Mouse (Mus musculus): ENCODE data around the gene Mum1.

Mum1 gene

GRCm38 (mm10) chr10:80250573-80250972, 24.3 kb downstream of the Mum1 start:
- no peak for DNase-seq (ENCODE audit: low spot score)

- no peak for DNase-seq (ENCODE audit: low spot score)
Measured at GRCm38 (mm10) chr10:80252011-80252410, 25.8 kb downstream of the Mum1 start.

GRCm38 (mm10) chr10:80252493-80253274, 26.4 kb downstream of the Mum1 start:
- no peak for DNase-seq (ENCODE audit: low spot score)

GRCm38 (mm10) chr10:80253551-80253950, 27.3 kb downstream of the Mum1 start:
- no peak for DNase-seq (ENCODE audit: low spot score)

- DNase-seq (ENCODE audit: low spot score), result no peak
Measured at GRCm38 (mm10) chr10:80254331-80255297, 28.4 kb downstream of the Mum1 start.

GRCm38 (mm10) chr10:80255881-80256535, 29.8 kb downstream of the Mum1 start:
- no peak for DNase-seq (ENCODE audit: low spot score)

- no peak for DNase-seq (ENCODE audit: low spot score)
Measured at GRCm38 (mm10) chr10:80257936-80258335, 31.7 kb downstream of the Mum1 start.

- DNase-seq (ENCODE audit: low spot score), result no peak
Measured at GRCm38 (mm10) chr10:80258752-80259462, 32.7 kb downstream of the Mum1 start.

GRCm38 (mm10) chr10:80259463-80259805, 33.2 kb downstream of the Mum1 start:
- no peak for DNase-seq (ENCODE audit: low spot score)

GRCm38 (mm10) chr10:80259861-80260641, 33.8 kb downstream of the Mum1 start:
- peak; percentile 71 for DNase-seq (ENCODE audit: low spot score)

GRCm38 (mm10) chr10:80260642-80261584, 34.7 kb downstream of the Mum1 start, which contains the start of the genes Gamt and Dazap1:
Gene Gamt, minus strand, starts transcription at chr10:80261012.
Gene Dazap1, plus strand, starts transcription at chr10:80261486.
- DNase-seq (ENCODE audit: low spot score), result peak; percentile 90

- DNase-seq (ENCODE audit: low spot score), result peak; percentile 89
Measured at GRCm38 (mm10) chr10:80261585-80261968, 35.3 kb downstream of the Mum1 start.

GRCm38 (mm10) chr10:80262169-80262568, 35.9 kb downstream of the Mum1 start:
- no peak for DNase-seq (ENCODE audit: low spot score)

- DNase-seq (ENCODE audit: low spot score), result no peak
Measured at GRCm38 (mm10) chr10:80262776-80263365, 36.6 kb downstream of the Mum1 start.

GRCm38 (mm10) chr10:80264341-80265148, 38.3 kb downstream of the Mum1 start:
- peak; percentile 99 for DNase-seq (ENCODE audit: low spot score)

GRCm38 (mm10) chr10:80265149-80265486, 38.9 kb downstream of the Mum1 start:
- no peak for DNase-seq (ENCODE audit: low spot score)

GRCm38 (mm10) chr10:80270099-80270498, 43.9 kb downstream of the Mum1 start:
- no peak for DNase-seq (ENCODE audit: low spot score)

GRCm38 (mm10) chr10:80270734-80271181, 44.5 kb downstream of the Mum1 start:
- DNase-seq (ENCODE audit: low spot score), result no peak
